Mouse (Mus musculus) megakaryocyte progenitor cell, adult 5-6 weeks (primary cell): ENCODE results near the gene Ap1m1. TPM values are rescaled to one million over a fixed set of nuclear protein-coding genes. Genes with fewer than 3 reads are reported as not detected.
A peak's percentile ranks its signal among the peaks of the same experiment; 100 is the strongest.

Experiments
- ATAC-seq: replicated peaks from 2 replicates; pipeline ENCODE4 v1.8.0; 2016; ENCODE audit warnings: mild to moderate bottlenecking, moderate TSS enrichment, inconsistent platforms; ENCODE audit not compliant: poor library complexity
- total RNA-seq, 2 experiments: library from RNA; stranded (forward) in 1 of 2; stranded (reverse) in 1 of 2; fragments of 157-497, 149-512 nt in 1 of 2; fragments of 200-1000 nt in 1 of 2; gene quantifications; 2 replicates each; pipeline versions ENCODE4 v1.2.3 to v1.2.4; 2015 to 2017

The Ap1m1 gene
- total RNA-seq, 2 experiments from 2014 or later: 52.4 to 90.6 TPM

- ATAC-seq: peak; percentile 71
Measured at GRCm38 (mm10) chr8:72257171-72257901, 17.5 kb downstream of the Ap1m1 start.

GRCm38 (mm10) chr8:72257902-72258238, 18.1 kb downstream of the Ap1m1 start:
- no peak for ATAC-seq

- ATAC-seq: no peak
Measured at GRCm38 (mm10) chr8:72259862-72260261, 20.0 kb downstream of the Ap1m1 start.

GRCm38 (mm10) chr8:72260585-72260984, 20.8 kb downstream of the Ap1m1 start:
- ATAC-seq: no peak

- ATAC-seq: peak; percentile 74
Measured at GRCm38 (mm10) chr8:72261019-72261418, 21.2 kb downstream of the Ap1m1 start.

GRCm38 (mm10) chr8:72261431-72261830, 21.6 kb downstream of the Ap1m1 start:
- ATAC-seq: no peak

- ATAC-seq: no peak
Measured at GRCm38 (mm10) chr8:72261872-72262271, 22.1 kb downstream of the Ap1m1 start.

GRCm38 (mm10) chr8:72262756-72263155, 22.9 kb downstream of the Ap1m1 start:
- ATAC-seq: no peak

- ATAC-seq: no peak
Measured at GRCm38 (mm10) chr8:72263451-72263850, 23.6 kb downstream of the Ap1m1 start.

GRCm38 (mm10) chr8:72265342-72265741, 25.5 kb downstream of the Ap1m1 start:
- ATAC-seq: no peak

- no peak for ATAC-seq
Measured at GRCm38 (mm10) chr8:72266671-72267070, 26.9 kb downstream of the Ap1m1 start.

- ATAC-seq: no peak
Measured at GRCm38 (mm10) chr8:72267106-72267505, 27.3 kb downstream of the Ap1m1 start.

GRCm38 (mm10) chr8:72268356-72268755, 28.5 kb downstream of the Ap1m1 start:
- peak; percentile 85 for ATAC-seq

- no peak for ATAC-seq
Measured at GRCm38 (mm10) chr8:72270606-72271005, 30.8 kb downstream of the Ap1m1 start.

- no peak for ATAC-seq
Measured at GRCm38 (mm10) chr8:72271051-72271660, 31.3 kb downstream of the Ap1m1 start.

GRCm38 (mm10) chr8:72271691-72272090, 31.9 kb downstream of the Ap1m1 start:
- ATAC-seq: no peak

GRCm38 (mm10) chr8:72272361-72272760, 32.5 kb downstream of the Ap1m1 start:
- peak; percentile 70 for ATAC-seq

GRCm38 (mm10) chr8:72273111-72273770, 33.4 kb downstream of the Ap1m1 start:
- ATAC-seq: no peak

GRCm38 (mm10) chr8:72273807-72274206, 34.0 kb downstream of the Ap1m1 start:
- peak; percentile 37 for ATAC-seq

GRCm38 (mm10) chr8:72277244-72277643, 37.4 kb downstream of the Ap1m1 start:
- ATAC-seq: peak; percentile 55

- ATAC-seq: no peak
Measured at GRCm38 (mm10) chr8:72279151-72279550, 39.3 kb downstream of the Ap1m1 start.

GRCm38 (mm10) chr8:72281634-72282033, 41.8 kb downstream of the Ap1m1 start:
- ATAC-seq: peak; percentile 76
